Mouse (Mus musculus) neural tube, embryonic 15.5 days (tissue): ENCODE data around the gene Disc1. TPM values are rescaled to one million over a fixed set of nuclear protein-coding genes. Genes with fewer than 3 reads are reported as not detected.

Experiments used
- ATAC-seq: fragments of 200-750 bp; cut with Nextera tagmentation; 2 replicates; pipeline ENCODE4 v1.8.0; 2017; ENCODE audit warnings: mild to moderate bottlenecking, moderate TSS enrichment, moderate library complexity; ENCODE audit not compliant: low FRiP score
- H3K27ac ChIP-seq: fragments of 300-500 bp; sonication (generic); replicated peaks from 2 replicates; pipeline ENCODE4 v1.5.1; 2015; ENCODE audit warnings: mild to moderate bottlenecking, inconsistent platforms
- H3K27me3 ChIP-seq: fragments of 300-500 bp; sonication (generic); replicated peaks from 2 replicates; pipeline ENCODE4 v1.6.1; 2015; ENCODE audit warnings: inconsistent platforms
- H3K36me3 ChIP-seq: fragments of 300-500 bp; sonication (generic); 2 replicates; pipeline ENCODE4 v1.6.1; 2015; ENCODE audit warnings: inconsistent platforms
- H3K4me1 ChIP-seq: fragments of 300-500 bp; sonication (generic); 2 replicates; pipeline ENCODE4 v1.6.1; 2015; ENCODE audit warnings: inconsistent platforms
- H3K4me2 ChIP-seq: fragments of 300-500 bp; sonication (generic); 2 replicates; pipeline ENCODE4 v1.6.1; 2015; ENCODE audit warnings: inconsistent platforms, mild to moderate bottlenecking, moderate library complexity
- H3K4me3 ChIP-seq: fragments of 300-500 bp; sonication (generic); replicated peaks from 2 replicates; pipeline ENCODE4 v1.5.1; 2015; ENCODE audit warnings: mild to moderate bottlenecking, inconsistent platforms
- H3K9ac ChIP-seq: fragments of 300-500 bp; sonication (generic); replicated peaks from 2 replicates; pipeline ENCODE4 v1.6.1; 2015; ENCODE audit warnings: mild to moderate bottlenecking, inconsistent platforms
- H3K9me3 ChIP-seq: fragments of 300-500 bp; sonication (generic); replicated peaks from 2 replicates; pipeline ENCODE4 v1.6.1; 2016; ENCODE audit warnings: inconsistent platforms
- WGBS: fragments of 180-500 bp; shearing (Covaris S2); methylation state at CpG from one replicate; pipeline ENCODE4 v1.1.7; 2015; ENCODE audit warnings: mixed read lengths; 5-methylcytosine and 5-hydroxymethylcytosine counted together
- polyA plus RNA-seq: library from polyadenylated mRNA; unstranded; fragments of >200 nt; fragmentation: Nextera tagmentation; extraction: Ambion mirVana; gene quantifications from 2 replicates; pipeline ENCODE4 v1.2.1, GENCODE M21; 2015

The Disc1 gene
- polyA plus RNA-seq, 1 experiment from 2014 or later = 1.8 TPM

DNA sequence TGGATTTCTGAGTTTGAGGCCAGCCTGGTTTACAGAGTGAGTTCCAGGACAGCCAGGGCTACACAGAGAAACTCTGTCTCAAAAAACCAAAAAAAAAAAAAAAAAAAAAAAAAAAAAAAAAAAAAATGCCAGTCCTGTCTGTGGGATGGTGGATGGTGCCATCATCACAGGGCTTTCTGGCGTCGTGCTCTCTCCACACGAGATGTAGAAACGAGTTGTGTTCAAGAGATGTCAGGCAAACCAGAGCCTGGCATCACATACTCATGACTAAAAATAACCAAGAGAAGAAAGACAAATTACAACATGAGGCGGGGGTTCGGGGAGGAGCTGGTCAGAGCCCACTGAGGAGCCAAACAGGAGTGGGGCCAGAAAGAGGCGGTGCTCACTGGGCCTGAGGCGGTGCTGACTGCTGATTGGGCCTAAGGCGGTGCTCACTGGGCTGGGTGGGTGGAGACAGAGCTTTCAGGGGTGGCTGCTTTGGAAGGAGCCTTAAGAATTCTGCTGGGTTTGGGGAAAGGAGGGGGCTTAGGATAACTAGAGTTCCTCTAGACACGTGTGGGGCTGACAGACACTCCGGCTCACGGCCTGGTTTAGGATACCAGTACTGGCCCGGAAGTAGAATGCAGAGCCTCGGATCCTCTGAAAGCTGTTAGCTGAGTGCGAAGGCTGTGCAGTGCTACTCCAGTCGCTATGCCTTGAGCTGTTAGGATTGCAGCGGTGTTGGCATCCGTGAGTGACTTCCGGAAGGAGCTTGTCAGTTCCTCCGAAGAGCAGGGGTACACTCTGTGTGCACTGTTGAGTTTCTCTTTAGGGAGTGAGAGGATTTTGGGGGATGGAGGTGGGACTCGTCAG is 37.1 kb downstream of the Disc1 start:
- no peaks in the 10 kb centered on the region for H3K9me3 ChIP-seq
- H3K36me3 ChIP-seq = no peaks in the 10 kb centered on the region
- H3K4me3 ChIP-seq = no peak overlapping the region
- no peak overlapping the region for H3K4me2 ChIP-seq
- 74% methylated on average over 21 of the region's 21 CpGs for WGBS
- no peaks in the 10 kb centered on the region for H3K4me1 ChIP-seq
- H3K27ac ChIP-seq = no peak overlapping the region
- H3K27me3 ChIP-seq = no peaks in the 10 kb centered on the region; the same call in 1 of the 2 replicates
- no peak for ATAC-seq
- H3K9ac ChIP-seq = no peak overlapping the region

DNA sequence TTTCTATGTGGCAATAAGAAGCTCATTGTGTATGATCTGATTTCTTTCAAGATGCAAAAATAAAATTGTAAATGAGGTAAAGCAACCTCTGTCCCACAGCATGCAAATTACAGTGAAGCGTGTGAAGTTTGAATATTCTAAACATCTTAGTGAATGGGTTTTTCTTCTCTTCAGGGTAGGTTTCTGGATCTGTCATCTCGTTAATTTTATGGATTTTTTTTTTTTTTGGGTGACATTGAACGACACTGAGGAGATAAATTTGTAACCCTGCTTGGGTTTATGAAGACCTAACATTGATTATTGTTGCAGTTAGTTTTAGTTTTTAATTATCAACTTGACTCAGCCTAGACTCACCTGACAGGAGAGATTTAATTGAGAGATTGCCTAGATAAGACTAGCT is 43.1 kb downstream of the Disc1 start:
- ATAC-seq = no peak
- Histone ChIP-seq H3K36me3 (no peaks in the 10 kb centered on the region), H3K27ac (no peak overlapping the region), H3K27me3 (no peaks in the 10 kb centered on the region), H3K9me3 (no peaks in the 10 kb centered on the region), H3K9ac (no peak overlapping the region), H3K4me3 (no peak overlapping the region), H3K4me2 (no peak overlapping the region), H3K4me1 (no peaks in the 10 kb centered on the region)
- WGBS = 76% methylated on average over 3 of the region's 3 CpGs

DNA sequence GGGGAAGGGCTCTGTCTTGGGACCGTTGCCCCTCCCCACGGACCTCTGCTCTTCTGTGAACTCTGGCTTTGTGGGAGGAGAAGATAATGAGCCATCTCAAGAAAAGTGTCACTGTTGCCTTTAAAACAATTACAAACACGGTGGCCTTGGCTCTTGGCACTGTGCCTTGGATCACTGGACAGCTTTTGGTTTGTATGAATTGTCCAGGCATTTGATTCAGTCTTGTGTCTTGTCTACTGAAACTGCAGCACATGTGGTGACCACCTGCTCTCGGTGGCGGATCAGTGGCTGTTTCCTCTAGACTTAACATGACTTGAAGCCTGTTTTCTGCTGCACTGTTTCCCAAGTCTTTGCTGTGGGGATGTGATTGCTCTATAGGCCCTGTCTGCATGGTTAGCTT is 44.1 kb downstream of the Disc1 start:
- Histone ChIP-seq H3K36me3 (no peaks in the 10 kb centered on the region), H3K9me3 (no peaks in the 10 kb centered on the region), H3K4me2 (no peak overlapping the region), H3K4me3 (no peak overlapping the region), H3K27ac (no peak overlapping the region), H3K27me3 (no peaks in the 10 kb centered on the region), H3K9ac (no peak overlapping the region), H3K4me1 (no peaks in the 10 kb centered on the region)
- ATAC-seq = no peak
- 78% methylated on average over 5 of the region's 5 CpGs for WGBS

DNA sequence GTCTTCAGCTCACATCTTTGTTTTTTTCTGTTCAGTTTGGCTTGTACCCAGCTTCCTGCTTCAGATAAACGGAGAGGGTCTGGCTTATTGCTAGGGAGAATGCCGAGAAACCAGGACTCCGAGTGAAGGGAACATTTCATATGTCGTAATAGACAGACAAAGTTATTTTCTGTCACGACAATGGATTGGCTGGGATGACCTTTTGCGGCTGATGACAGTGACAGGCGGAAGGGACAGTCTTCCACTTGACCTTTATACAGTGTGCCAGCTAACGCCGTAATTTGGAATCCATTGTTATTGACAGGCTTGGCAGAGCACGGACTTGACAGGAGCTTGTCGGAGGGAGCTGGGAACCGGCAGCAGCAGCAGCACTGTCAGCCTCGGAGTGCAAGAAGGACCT is 48.3 kb downstream of the Disc1 start:
- Histone ChIP-seq H3K27me3 (no peaks in the 10 kb centered on the region), H3K4me3 (no peak overlapping the region), H3K4me1 (no peaks in the 10 kb centered on the region), H3K9me3 (no peaks in the 10 kb centered on the region), H3K27ac (no peak overlapping the region), H3K4me2 (no peak overlapping the region), H3K9ac (no peak overlapping the region), H3K36me3 (no peaks in the 10 kb centered on the region)
- ATAC-seq = no peak
- 74% methylated on average over 13 of the region's 13 CpGs for WGBS

DNA sequence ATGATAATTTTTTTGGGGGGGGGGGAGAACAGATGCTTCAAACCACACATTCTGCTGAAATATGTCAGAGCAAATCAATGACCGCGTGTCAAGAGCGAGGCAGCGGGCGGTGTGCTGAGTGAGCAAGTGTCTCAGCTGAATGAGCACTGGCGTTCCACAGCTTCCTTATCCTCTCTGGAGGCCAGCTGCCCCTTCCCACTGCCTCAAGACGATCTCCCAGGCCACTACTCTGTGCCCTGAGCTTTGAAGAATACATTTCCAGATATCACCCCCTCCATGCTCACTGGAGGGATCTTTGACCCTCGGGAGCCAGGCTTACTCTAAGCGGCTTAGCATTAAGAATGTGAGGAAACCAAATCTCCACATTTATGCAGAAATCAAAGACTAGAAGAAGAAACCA is 59.2 kb downstream of the Disc1 start:
- H3K9ac ChIP-seq = no peak overlapping the region
- H3K27ac ChIP-seq = no peak overlapping the region
- no peak overlapping the region for H3K4me3 ChIP-seq
- H3K4me1 ChIP-seq = peaks cover 6% of the 10 kb centered on the region; the same call in 1 of the 2 replicates
- no peaks in the 10 kb centered on the region for H3K27me3 ChIP-seq
- H3K9me3 ChIP-seq = no peaks in the 10 kb centered on the region
- no peak overlapping the region for H3K4me2 ChIP-seq
- ATAC-seq = no peak
- WGBS = 73% methylated on average over 9 of the region's 9 CpGs
- H3K36me3 ChIP-seq = no peaks in the 10 kb centered on the region

DNA sequence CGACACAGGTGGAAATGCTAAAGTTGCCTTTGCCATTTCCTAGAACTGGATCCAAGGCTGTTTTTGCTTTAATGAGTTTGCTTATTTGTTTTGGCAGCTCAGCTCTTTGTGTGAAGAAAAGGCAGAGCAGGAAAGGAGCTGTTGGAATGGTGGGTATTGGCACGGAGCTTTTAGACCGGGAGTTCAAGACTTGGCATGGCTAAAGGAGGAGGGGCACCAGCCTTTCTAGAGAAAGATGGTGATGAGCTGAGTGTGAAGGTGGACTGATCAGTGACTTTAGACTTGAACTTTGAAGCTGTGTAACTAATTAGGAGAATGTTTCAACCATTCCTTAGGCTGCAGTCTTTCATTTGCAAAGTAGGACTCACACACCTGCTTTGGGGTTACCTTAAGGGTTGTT is 59.8 kb downstream of the Disc1 start:
- Histone ChIP-seq H3K4me1 (peaks cover 6% of the 10 kb centered on the region; the same call in 1 of the 2 replicates), H3K27me3 (no peaks in the 10 kb centered on the region), H3K4me2 (no peak overlapping the region), H3K9ac (no peak overlapping the region), H3K9me3 (no peaks in the 10 kb centered on the region), H3K36me3 (no peaks in the 10 kb centered on the region), H3K27ac (no peak overlapping the region), H3K4me3 (no peak overlapping the region)
- WGBS = 71% methylated on average over 3 of the region's 3 CpGs
- ATAC-seq = no peak

DNA sequence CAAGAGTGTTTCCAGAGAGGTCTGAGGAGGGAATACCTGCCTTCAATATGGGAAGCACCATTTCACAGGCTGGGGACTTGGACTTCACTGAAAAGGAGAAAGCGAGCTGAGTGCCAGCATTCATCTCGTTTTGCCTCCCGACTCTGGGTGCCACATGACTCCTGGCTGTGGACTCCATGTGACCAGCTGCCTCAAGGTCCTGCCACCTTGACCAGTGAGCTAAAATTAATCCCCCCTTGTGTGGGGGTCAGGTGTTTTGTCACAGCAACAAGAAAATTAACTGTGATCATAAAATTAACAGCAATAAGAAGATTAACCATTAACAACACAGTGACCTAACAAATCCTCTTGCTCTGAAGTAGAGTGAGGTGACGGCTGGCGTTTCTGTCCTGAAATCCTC is 61.3 kb downstream of the Disc1 start:
- H3K4me1 ChIP-seq = peaks cover 6% of the 10 kb centered on the region; the same call in 1 of the 2 replicates
- H3K4me2 ChIP-seq = no peak overlapping the region
- H3K9me3 ChIP-seq = no peaks in the 10 kb centered on the region
- ATAC-seq = no peak
- H3K27ac ChIP-seq = no peak overlapping the region
- 82% methylated on average over 5 of the region's 5 CpGs for WGBS
- H3K27me3 ChIP-seq = no peaks in the 10 kb centered on the region
- no peaks in the 10 kb centered on the region for H3K36me3 ChIP-seq
- H3K9ac ChIP-seq = no peak overlapping the region
- no peak overlapping the region for H3K4me3 ChIP-seq

DNA sequence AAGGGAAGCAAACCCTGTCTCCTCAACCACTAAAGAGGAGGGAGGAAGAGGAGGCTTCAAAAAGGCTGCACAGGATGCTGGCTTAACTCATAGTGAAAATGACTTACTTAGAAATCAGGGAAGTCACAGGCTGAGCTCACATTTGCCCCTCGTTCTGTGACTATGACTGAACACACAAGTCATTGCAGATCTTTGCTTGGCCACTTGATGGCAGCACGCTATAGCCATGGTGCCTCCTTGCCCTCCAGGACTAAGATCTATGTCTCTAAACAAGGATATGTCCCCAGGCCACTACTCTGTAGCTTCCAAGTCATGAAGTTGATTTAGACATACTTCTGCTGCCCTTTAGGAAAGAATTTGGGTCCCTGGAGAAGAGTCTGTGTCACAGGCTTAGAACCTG is 62.6 kb downstream of the Disc1 start:
- H3K27ac ChIP-seq = no peak overlapping the region
- no peaks in the 10 kb centered on the region for H3K36me3 ChIP-seq
- no peak overlapping the region for H3K9ac ChIP-seq
- no peaks in the 10 kb centered on the region for H3K27me3 ChIP-seq
- no peaks in the 10 kb centered on the region for H3K9me3 ChIP-seq
- no peak for ATAC-seq
- WGBS = 26% methylated on average over 2 of the region's 2 CpGs
- no peak overlapping the region for H3K4me3 ChIP-seq
- peaks cover 6% of the 10 kb centered on the region; the same call in 1 of the 2 replicates for H3K4me1 ChIP-seq
- H3K4me2 ChIP-seq = no peak overlapping the region

DNA sequence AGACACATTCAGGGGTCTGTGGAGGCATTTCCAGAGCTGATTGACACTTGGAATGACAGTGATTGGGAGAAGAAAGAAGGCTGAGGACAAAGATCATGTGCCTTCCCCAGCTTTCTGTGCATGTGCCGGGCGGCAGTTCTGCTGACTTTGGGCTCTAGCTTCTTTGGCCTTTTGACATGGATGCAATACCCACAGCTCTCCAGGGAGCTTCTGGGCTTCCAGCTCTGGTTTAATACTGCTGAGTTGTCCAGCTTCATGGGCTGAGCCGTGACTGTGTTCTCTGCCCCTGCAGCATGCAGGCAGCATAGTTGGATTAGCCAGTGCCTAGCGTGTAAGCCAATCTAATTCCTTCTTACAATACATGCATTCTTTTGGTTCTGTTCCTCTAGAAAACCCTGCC is 72.5 kb downstream of the Disc1 start:
- H3K36me3 ChIP-seq = no peaks in the 10 kb centered on the region
- no peak overlapping the region for H3K4me3 ChIP-seq
- 0 out of 2 replicates have a peak, but pooled peaks cover 10% of the 10 kb centered on the region for H3K27me3 ChIP-seq
- no peak overlapping the region for H3K4me2 ChIP-seq
- no peaks in the 10 kb centered on the region for H3K9me3 ChIP-seq
- H3K9ac ChIP-seq = no peak overlapping the region
- H3K4me1 ChIP-seq = no peaks in the 10 kb centered on the region
- WGBS = 89% methylated on average over 4 of the region's 4 CpGs
- no peak for ATAC-seq
- no peak overlapping the region for H3K27ac ChIP-seq

DNA sequence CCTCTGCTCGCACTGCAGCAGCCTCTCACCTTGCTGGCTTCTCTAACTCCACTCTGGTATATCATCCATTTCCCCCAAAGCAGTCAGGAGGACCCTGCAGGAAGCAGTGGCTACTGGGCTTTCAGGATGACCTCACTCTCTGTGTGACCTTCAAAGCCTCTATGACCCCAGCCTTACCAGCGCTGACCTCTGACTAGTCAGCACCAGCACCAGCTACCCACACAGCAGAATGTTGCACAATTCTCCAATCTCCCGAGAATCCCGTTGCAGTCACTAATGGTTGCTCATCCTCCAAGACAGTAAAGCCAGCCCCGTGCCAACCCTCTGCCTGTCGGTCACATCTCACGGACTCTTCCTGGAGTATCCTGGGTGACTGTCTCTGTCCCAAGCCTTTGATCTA is 73.6 kb downstream of the Disc1 start:
- H3K4me1 ChIP-seq = no peaks in the 10 kb centered on the region
- H3K27ac ChIP-seq = no peak overlapping the region
- H3K9me3 ChIP-seq = no peaks in the 10 kb centered on the region
- WGBS = 90% methylated on average over 7 of the region's 7 CpGs
- no peak overlapping the region for H3K4me3 ChIP-seq
- H3K36me3 ChIP-seq = no peaks in the 10 kb centered on the region
- H3K9ac ChIP-seq = no peak overlapping the region
- H3K27me3 ChIP-seq = 0 out of 2 replicates have a peak, but pooled peaks cover 10% of the 10 kb centered on the region
- ATAC-seq = no peak
- no peak overlapping the region for H3K4me2 ChIP-seq

DNA sequence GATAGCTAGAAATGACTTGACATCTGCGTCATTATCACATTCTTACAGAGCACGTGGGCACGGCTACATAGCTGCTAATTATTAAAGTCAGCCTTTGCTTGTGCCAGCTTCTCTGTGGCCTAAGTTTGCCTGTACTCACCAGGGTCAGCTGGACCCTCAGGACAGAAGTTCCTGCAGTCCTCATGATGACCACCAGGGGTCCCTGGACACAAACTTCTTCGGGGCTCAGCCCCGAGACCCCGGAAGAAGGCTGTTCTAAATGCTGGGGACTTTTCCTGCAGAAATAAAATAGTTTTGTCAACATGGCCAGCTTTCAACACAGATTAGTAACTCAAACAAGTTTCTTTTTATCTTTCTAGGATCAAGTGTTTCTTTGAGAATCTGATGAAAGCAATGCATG is 74.3 kb downstream of the Disc1 start:
- Histone ChIP-seq H3K4me1 (no peaks in the 10 kb centered on the region), H3K4me2 (no peak overlapping the region), H3K36me3 (no peaks in the 10 kb centered on the region), H3K27ac (no peak overlapping the region), H3K4me3 (no peak overlapping the region), H3K9ac (no peak overlapping the region), H3K9me3 (no peaks in the 10 kb centered on the region), H3K27me3 (0 out of 2 replicates have a peak, but pooled peaks cover 10% of the 10 kb centered on the region)
- WGBS = 26% methylated on average over 6 of the region's 6 CpGs
- no peak for ATAC-seq

DNA sequence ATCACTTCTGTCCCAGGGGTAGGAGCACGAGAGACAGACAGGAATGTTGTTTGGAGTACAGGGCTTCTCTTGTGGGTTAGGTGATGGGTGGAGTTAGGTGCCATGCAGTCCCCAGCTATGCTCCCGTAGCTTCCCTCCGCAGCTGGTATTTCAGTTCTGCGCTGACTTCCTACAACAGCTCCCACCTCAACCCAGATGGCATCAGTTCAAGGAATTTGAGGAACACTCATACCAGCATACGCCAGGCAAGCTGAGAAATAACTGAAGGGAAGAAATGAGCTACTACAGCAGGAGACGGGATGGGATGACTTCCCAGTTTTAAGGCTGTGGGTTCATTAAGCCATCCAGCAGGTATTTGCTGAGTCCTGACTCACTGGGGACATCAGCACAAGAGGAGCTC is 76.8 kb downstream of the Disc1 start:
- no peak for ATAC-seq
- Histone ChIP-seq H3K9ac (no peak overlapping the region), H3K4me3 (no peak overlapping the region), H3K4me1 (peaks cover 8% of the 10 kb centered on the region), H3K36me3 (no peaks in the 10 kb centered on the region), H3K4me2 (no peak overlapping the region), H3K27ac (no peak overlapping the region), H3K27me3 (0 out of 2 replicates have a peak, but pooled peaks cover 11% of the 10 kb centered on the region), H3K9me3 (no peaks in the 10 kb centered on the region)
- 85% methylated on average over 6 of the region's 6 CpGs for WGBS
